Mouse (Mus musculus): ENCODE measurements at regions not wholly inside any gene's neighbourhood (a gene's known extent, or its start where the extent isn't known, plus 50 kb on each side); places are given as distances from the start of the nearest gene placed in this dataset.

GRCm38 (mm10) chr10:110650851-110651250 lies 94.4 kb upstream of the E2f7 start:
- no peak for DNase-seq (ENCODE audit: low spot score in 2 of 2)

- no peak for DNase-seq (ENCODE audit: low spot score in 2 of 2)
Measured at GRCm38 (mm10) chr10:110654070-110654469, 91.2 kb upstream of the E2f7 start.

- no peak for DNase-seq (ENCODE audit: low spot score in 2 of 2)
Measured at GRCm38 (mm10) chr10:110658153-110658695, 87.0 kb upstream of the E2f7 start.

- DNase-seq (ENCODE audit: low spot score in 2 of 2) = no peak
Measured at GRCm38 (mm10) chr10:110676503-110676902, 68.7 kb upstream of the E2f7 start.

All from frontal cortex, postnatal 25 days (tissue).